Mouse (Mus musculus): ENCODE data around the gene Smim10l1.

Gene Smim10l1

DNA sequence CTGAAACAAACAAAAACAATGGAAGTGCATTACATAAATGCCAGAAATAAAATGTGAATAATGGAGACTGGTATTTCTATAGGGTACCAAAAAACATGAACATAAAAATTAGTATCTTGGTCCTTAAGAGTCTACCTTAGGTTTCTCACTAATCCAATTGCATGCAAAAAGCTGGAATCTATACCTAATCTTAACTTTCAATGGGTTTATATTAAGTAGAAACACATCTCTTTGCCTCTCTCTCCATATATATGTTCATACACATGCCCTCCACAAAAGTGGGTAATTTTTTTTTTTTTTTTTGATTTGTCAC, at the start of gene Smim10l1:
TSS of gene Smim10l1 (plus strand) at position 301 of the 313 bp plus-strand sequence.
- DNase-seq, result no peak

- DNase-seq, result no peak
These were observed 49.0 kb upstream of the Smim10l1 start, which contains the start of gene Tas2r140 for GRCm38 (mm10) chr6:133055716-133056115. TSS of gene Tas2r140 (minus strand) at chr6:133055816.

DNA sequence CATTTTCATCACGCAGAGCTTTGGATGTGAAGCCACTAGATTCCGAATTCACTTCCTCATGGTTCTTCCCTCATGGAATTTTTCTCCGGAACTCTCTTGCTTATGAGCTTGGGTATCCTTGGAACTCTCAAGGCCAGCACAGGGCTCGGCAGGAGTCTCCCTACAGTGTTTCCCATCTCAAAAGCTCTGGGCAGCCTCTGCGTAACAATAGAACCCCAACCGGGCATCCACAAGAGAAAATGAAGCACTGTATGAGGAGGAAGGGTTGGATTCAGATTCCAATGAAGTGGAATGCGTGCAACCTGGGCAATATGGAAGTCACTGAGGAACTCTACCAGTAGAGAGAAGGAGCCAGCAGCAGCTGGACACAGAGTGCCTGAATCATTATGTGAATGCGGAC, 12.5 kb upstream of the Smim10l1 start:
- DNase-seq, result no peak

DNA sequence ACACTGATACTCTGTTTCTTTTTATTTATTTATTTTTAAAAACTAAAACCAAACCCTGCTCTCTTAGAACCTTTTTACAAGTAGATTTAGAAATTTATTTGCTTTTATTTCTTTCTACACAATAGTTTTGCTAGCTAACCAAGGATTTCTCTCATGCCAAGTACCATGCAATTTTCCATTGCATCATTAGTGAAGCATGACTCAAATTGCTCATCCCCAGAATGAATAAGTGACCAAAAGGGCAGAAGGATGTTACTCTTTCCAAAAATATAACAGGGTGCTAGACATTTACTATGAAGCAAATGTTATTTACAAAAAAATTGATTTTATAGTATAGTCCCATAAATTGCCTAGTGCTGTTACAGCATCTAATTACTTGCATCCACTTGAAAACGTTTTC, 2.3 kb upstream of the Smim10l1 start:
- no peak for DNase-seq

- DNase-seq, result peak; percentile 96
These were observed 482 bp downstream of the Smim10l1 start for GRCm38 (mm10) chr6:133104922-133105859.
